Mouse (Mus musculus) neural tube, embryonic 13.5 days (tissue): ENCODE data around the gene Pdcd2. TPM values are rescaled to one million over a fixed set of nuclear protein-coding genes. Genes with fewer than 3 reads are reported as not detected.

Source experiments
- ATAC-seq: fragments of 200-750 bp; cut with Nextera tagmentation; 2 replicates; pipeline ENCODE4 v1.8.0; 2017; ENCODE audit warnings: low read depth, mild to moderate bottlenecking, moderate TSS enrichment, moderate library complexity
- H3K27ac ChIP-seq: fragments of 300-500 bp; sonication (generic); replicated peaks from 2 replicates; pipeline ENCODE4 v1.5.1; 2015; ENCODE audit warnings: moderate library complexity, mild to moderate bottlenecking, inconsistent platforms
- H3K27me3 ChIP-seq: fragments of 300-500 bp; sonication (generic); 2 replicates; pipeline ENCODE4 v1.6.1; 2015; ENCODE audit warnings: mild to moderate bottlenecking, inconsistent platforms
- H3K36me3 ChIP-seq: fragments of 300-500 bp; sonication (generic); 2 replicates; pipeline ENCODE4 v1.6.1; 2015; ENCODE audit warnings: mild to moderate bottlenecking, inconsistent platforms
- H3K4me1 ChIP-seq: fragments of 300-500 bp; sonication (generic); replicated peaks from 2 replicates; pipeline ENCODE4 v1.6.1; 2015; ENCODE audit warnings: inconsistent platforms
- H3K4me2 ChIP-seq: fragments of 300-500 bp; sonication (generic); 2 replicates; pipeline ENCODE4 v1.6.1; 2015; ENCODE audit warnings: inconsistent platforms, mild to moderate bottlenecking, moderate library complexity
- H3K4me3 ChIP-seq: fragments of 300-500 bp; sonication (generic); 2 replicates; pipeline ENCODE4 v1.5.1; 2015; ENCODE audit warnings: mild to moderate bottlenecking, inconsistent platforms
- H3K9ac ChIP-seq: fragments of 300-500 bp; sonication (generic); 2 replicates; pipeline ENCODE4 v1.6.1; 2015; ENCODE audit warnings: moderate library complexity, mild to moderate bottlenecking, inconsistent platforms
- H3K9me3 ChIP-seq: fragments of 300-500 bp; sonication (generic); 2 replicates; pipeline ENCODE4 v1.6.1; 2016; ENCODE audit warnings: inconsistent platforms
- WGBS: fragments of 180-500 bp; shearing (Covaris S2); methylation state at CpG from one replicate; pipeline ENCODE4 v1.1.7; 2015; 5-methylcytosine and 5-hydroxymethylcytosine counted together
- polyA plus RNA-seq: library from polyadenylated mRNA; unstranded; fragments of >200 nt; fragmentation: Nextera tagmentation; extraction: Ambion mirVana; gene quantifications from 2 replicates; pipeline ENCODE4 v1.2.1, GENCODE M21; 2015

Gene Pdcd2
- polyA plus RNA-seq, 1 experiment from 2014 or later = 71.6 TPM

GRCm38 (mm10) chr17:15535943-15536342 lies 8.8 kb upstream of the Pdcd2 start:
- Histone ChIP-seq H3K4me3 (peak overlapping the region; percentile 53), H3K36me3 (no peaks in the 10 kb centered on the region), H3K4me1 (peaks cover 10% of the 10 kb centered on the region; the same call in 1 of the 2 replicates), H3K9ac (peak overlapping the region; percentile 76), H3K4me2 (peak overlapping the region; percentile 97), H3K9me3 (no peaks in the 10 kb centered on the region), H3K27me3 (peaks cover 29% of the 10 kb centered on the region), H3K27ac (no peak overlapping the region)
- no peak for ATAC-seq
- 15% methylated on average over 8 of the region's 8 CpGs for WGBS

GRCm38 (mm10) chr17:15535162-15535800 lies 8.2 kb upstream of the Pdcd2 start:
- 66% methylated on average over 11 of the region's 11 CpGs for WGBS
- H3K9me3 ChIP-seq = no peaks in the 10 kb centered on the region
- H3K9ac ChIP-seq = no peak overlapping the region
- peaks cover 10% of the 10 kb centered on the region; the same call in 1 of the 2 replicates for H3K4me1 ChIP-seq
- no peak for ATAC-seq
- H3K27me3 ChIP-seq = peaks cover 28% of the 10 kb centered on the region
- 0 out of 2 replicates have a peak overlapping the region, but pooled peaks have one; percentile 53 for H3K4me3 ChIP-seq
- H3K36me3 ChIP-seq = no peaks in the 10 kb centered on the region
- no peak overlapping the region for H3K27ac ChIP-seq
- no peak overlapping the region for H3K4me2 ChIP-seq

- ATAC-seq = no peak
- H3K9me3 ChIP-seq = no peaks in the 10 kb centered on the region
- peaks cover 21% of the 10 kb centered on the region for H3K4me1 ChIP-seq
- peaks cover 3% of the 10 kb centered on the region for H3K27me3 ChIP-seq
- H3K4me3 ChIP-seq = no peak overlapping the region
- no peak overlapping the region for H3K4me2 ChIP-seq
- WGBS = 5% methylated on average over 5 of the region's 5 CpGs
- no peak overlapping the region for H3K9ac ChIP-seq
- peaks cover 3% of the 10 kb centered on the region; the same call in 1 of the 2 replicates for H3K36me3 ChIP-seq
- H3K27ac ChIP-seq = no peak overlapping the region
Measured at GRCm38 (mm10) chr17:15530141-15530540, 3.0 kb upstream of the Pdcd2 start.

GRCm38 (mm10) chr17:15528887-15529286 lies 1.8 kb upstream of the Pdcd2 start:
- whole genome bisulfite sequencing = 85% methylated on average over 2 of the region's 2 CpGs
- H3K27ac ChIP-seq = no peak overlapping the region
- no peak for ATAC-seq

GRCm38 (mm10) chr17:15527811-15528136 lies 673 bp upstream of the Pdcd2 start:
- Histone ChIP-seq H3K4me3 (peak overlapping the region; percentile 83), H3K36me3 (peaks cover 22% of the 10 kb centered on the region), H3K9ac (peak overlapping the region; percentile 87), H3K4me1 (peaks cover 21% of the 10 kb centered on the region), H3K9me3 (no peaks in the 10 kb centered on the region), H3K4me2 (peak overlapping the region; percentile 64), H3K27ac (peak overlapping the region; percentile 85), H3K27me3 (no peaks in the 10 kb centered on the region)
- ATAC-seq = no peak
- WGBS = 70% methylated on average over 3 of the region's 3 CpGs

More at GRCm38 (mm10) chr17:15528887-15529286, 1.8 kb upstream of the Pdcd2 start:
- Histone ChIP-seq H3K4me3 (no peak overlapping the region), H3K27me3 (no peaks in the 10 kb centered on the region), H3K4me1 (peaks cover 21% of the 10 kb centered on the region), H3K4me2 (no peak overlapping the region), H3K9ac (no peak overlapping the region), H3K36me3 (peaks cover 15% of the 10 kb centered on the region), H3K9me3 (no peaks in the 10 kb centered on the region)

- ATAC-seq = no peak
- WGBS = 18% methylated on average over 10 of the region's 10 CpGs
- Histone ChIP-seq H3K4me1 (peaks cover 21% of the 10 kb centered on the region), H3K27me3 (no peaks in the 10 kb centered on the region), H3K4me2 (peak overlapping the region; percentile 64), H3K9me3 (no peaks in the 10 kb centered on the region), H3K27ac (no peak overlapping the region), H3K4me3 (peak overlapping the region; percentile 83), H3K36me3 (peaks cover 36% of the 10 kb centered on the region), H3K9ac (peak overlapping the region; percentile 87)
Measured at GRCm38 (mm10) chr17:15526304-15526703, 797 bp downstream of the Pdcd2 start.

- Histone ChIP-seq H3K27ac (no peak overlapping the region), H3K9me3 (no peaks in the 10 kb centered on the region), H3K4me3 (no peak overlapping the region), H3K9ac (no peak overlapping the region), H3K36me3 (peaks cover 93% of the 10 kb centered on the region), H3K27me3 (no peaks in the 10 kb centered on the region), H3K4me2 (no peak overlapping the region), H3K4me1 (no peaks in the 10 kb centered on the region)
- WGBS = 96% methylated on average over 1 of the region's 1 CpGs
- no peak for ATAC-seq
Measured at GRCm38 (mm10) chr17:15518766-15519165, 8.3 kb downstream of the Pdcd2 start.

GRCm38 (mm10) chr17:15518186-15518585 lies 8.9 kb downstream of the Pdcd2 start:
- no peak for ATAC-seq
- no peaks in the 10 kb centered on the region for H3K27me3 ChIP-seq
- H3K36me3 ChIP-seq = peaks cover 95% of the 10 kb centered on the region
- H3K9me3 ChIP-seq = no peaks in the 10 kb centered on the region
- no peak overlapping the region for H3K4me2 ChIP-seq
- H3K27ac ChIP-seq = no peak overlapping the region
- WGBS = 93% methylated on average over 5 of the region's 5 CpGs
- H3K9ac ChIP-seq = no peak overlapping the region
- no peaks in the 10 kb centered on the region for H3K4me1 ChIP-seq
- no peak overlapping the region for H3K4me3 ChIP-seq

- Histone ChIP-seq H3K4me3 (no peak overlapping the region), H3K27ac (no peak overlapping the region), H3K27me3 (no peaks in the 10 kb centered on the region), H3K4me2 (no peak overlapping the region), H3K36me3 (peaks cover 95% of the 10 kb centered on the region), H3K4me1 (no peaks in the 10 kb centered on the region), H3K9me3 (no peaks in the 10 kb centered on the region), H3K9ac (no peak overlapping the region)
- 76% methylated on average over 5 of the region's 5 CpGs for WGBS
- ATAC-seq = no peak
Measured at GRCm38 (mm10) chr17:15517776-15518175, 9.3 kb downstream of the Pdcd2 start.

GRCm38 (mm10) chr17:15510694-15511093 lies 16.4 kb downstream of the Pdcd2 start:
- peaks cover 96% of the 10 kb centered on the region for H3K36me3 ChIP-seq
- H3K4me2 ChIP-seq = no peak overlapping the region
- H3K4me1 ChIP-seq = no peaks in the 10 kb centered on the region
- H3K9me3 ChIP-seq = no peaks in the 10 kb centered on the region
- no peak for ATAC-seq
- H3K27ac ChIP-seq = no peak overlapping the region
- H3K27me3 ChIP-seq = no peaks in the 10 kb centered on the region
- 40% methylated on average over 2 of the region's 2 CpGs for WGBS
- H3K4me3 ChIP-seq = no peak overlapping the region
- no peak overlapping the region for H3K9ac ChIP-seq

GRCm38 (mm10) chr17:15499656-15500394 lies 27.3 kb downstream of the Pdcd2 start, which contains the start of the genes Psmb1 and Tbp:
Gene Psmb1 (minus strand): TSS chr17:15499751.
Gene Tbp (plus strand): TSS chr17:15499888.
- Histone ChIP-seq H3K4me2 (peak within 1 kb of the TSS; percentile 97), H3K4me1 (peaks cover 46% of the 10 kb centered on the region), H3K4me3 (peak within 1 kb of the TSS; percentile 96), H3K9ac (peak within 1 kb of the TSS; percentile 93), H3K9me3 (no peaks in the 10 kb centered on the region), H3K36me3 (peaks cover 23% of the 10 kb centered on the region), H3K27ac (peak within 1 kb of the TSS; percentile 94), H3K27me3 (no peaks in the 10 kb centered on the region)
- peak; percentile 95 for ATAC-seq
- WGBS = under 1% methylated on average over 58 of the region's 63 CpGs

- H3K4me2 ChIP-seq = peak overlapping the region; percentile 97
- peak overlapping the region; percentile 96 for H3K4me3 ChIP-seq
- H3K27ac ChIP-seq = peak overlapping the region; percentile 94
- H3K36me3 ChIP-seq = peaks cover 22% of the 10 kb centered on the region
- ATAC-seq = no peak
- peak overlapping the region; percentile 89 for H3K9ac ChIP-seq
- H3K4me1 ChIP-seq = peaks cover 50% of the 10 kb centered on the region
- WGBS = 49% methylated on average over 7 of the region's 7 CpGs
- H3K27me3 ChIP-seq = no peaks in the 10 kb centered on the region
- no peaks in the 10 kb centered on the region for H3K9me3 ChIP-seq
Measured at GRCm38 (mm10) chr17:15498753-15499113, 28.4 kb downstream of the Pdcd2 start.
